Mouse (Mus musculus): Measurements from ENCODE around the gene Morn3. TPM values are rescaled to one million over a fixed set of nuclear protein-coding genes. Genes with fewer than 3 reads are reported as not detected.

Gene Morn3
- polyA plus RNA-seq (2015; fragmentation: Illumina TruSeq; extraction: RNeasy Lipid Tissue Mini Kit (QIAGEN cat#74804); ENCODE audit: low read depth, low replicate concordance): 0.85 TPM

DNA sequence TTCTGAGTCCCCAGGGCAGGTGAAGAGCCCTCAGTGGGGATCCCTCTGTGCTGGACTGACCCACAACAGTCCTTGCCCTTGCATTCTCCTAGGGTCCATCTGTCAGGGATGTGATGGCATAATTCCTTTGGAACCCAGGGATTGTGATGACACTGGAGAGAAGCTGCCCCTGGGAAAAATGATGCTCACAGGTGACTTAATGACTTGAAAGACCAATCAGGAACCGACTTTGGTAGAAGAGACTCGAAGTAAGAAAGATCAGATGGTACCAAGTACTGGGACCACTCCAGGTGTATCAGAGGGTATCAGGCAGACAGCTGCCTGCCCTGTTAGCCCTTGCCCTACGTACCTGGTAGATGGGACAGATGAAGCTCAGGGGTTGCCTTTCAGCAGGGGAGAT, at the start of gene Morn3:
TSS of gene Morn3 (minus strand) at position 101 of the 400 bp plus-strand sequence.

GRCm38 (mm10) chr5:123068115-123068514, 21.3 kb upstream of the Morn3 start, which contains the start of gene Tmem120b:
Gene Tmem120b, plus strand, starts transcription at chr5:123068415.

GRCm38 (mm10) chr5:123014753-123015701, 31.8 kb downstream of the Morn3 start, which contains the start of gene Orai1:
Gene Orai1, plus strand, starts transcription at chr5:123015074.

GRCm38 (mm10) chr5:122989551-122990330, 57.1 kb downstream of the Morn3 start, which contains the start of gene Kdm2b:
Gene Kdm2b, minus strand, starts transcription at chr5:122989823.

Other genes starting within 250 kb of the Morn3 start
- 192 TPM for gene Anapc5, start 225.7 kb downstream of the Morn3 start, polyA plus RNA-seq (2015; fragmentation: Illumina TruSeq; extraction: RNeasy Lipid Tissue Mini Kit (QIAGEN cat#74804); ENCODE audit: low read depth, low replicate concordance)
- gene Rnf34, start 197.0 kb downstream of the Morn3 start, polyA plus RNA-seq (2015; fragmentation: Illumina TruSeq; extraction: RNeasy Lipid Tissue Mini Kit (QIAGEN cat#74804); ENCODE audit: low read depth, low replicate concordance): 44.6 TPM
- 20.7 TPM for gene Kdm2b, start 57.2 kb downstream of the Morn3 start, polyA plus RNA-seq (2015; fragmentation: Illumina TruSeq; extraction: RNeasy Lipid Tissue Mini Kit (QIAGEN cat#74804); ENCODE audit: low read depth, low replicate concordance)
- 6.1 TPM for gene Orai1, start 31.9 kb downstream of the Morn3 start, polyA plus RNA-seq (2015; fragmentation: Illumina TruSeq; extraction: RNeasy Lipid Tissue Mini Kit (QIAGEN cat#74804); ENCODE audit: low read depth, low replicate concordance)
- gene Tmem120b, start 21.4 kb upstream of the Morn3 start, polyA plus RNA-seq (2015; fragmentation: Illumina TruSeq; extraction: RNeasy Lipid Tissue Mini Kit (QIAGEN cat#74804); ENCODE audit: low read depth, low replicate concordance): 10.6 TPM
- 35.9 TPM for gene Rhof, start 85.7 kb upstream of the Morn3 start, polyA plus RNA-seq (2015; fragmentation: Illumina TruSeq; extraction: RNeasy Lipid Tissue Mini Kit (QIAGEN cat#74804); ENCODE audit: low read depth, low replicate concordance)
- 10.6 TPM for gene Setd1b, start 95.2 kb upstream of the Morn3 start, polyA plus RNA-seq (2015; fragmentation: Illumina TruSeq; extraction: RNeasy Lipid Tissue Mini Kit (QIAGEN cat#74804); ENCODE audit: low read depth, low replicate concordance)
- 34.3 TPM for gene Psmd9, start 122.4 kb upstream of the Morn3 start, polyA plus RNA-seq (2015; fragmentation: Illumina TruSeq; extraction: RNeasy Lipid Tissue Mini Kit (QIAGEN cat#74804); ENCODE audit: low read depth, low replicate concordance)
- gene Hpd, start 135.7 kb upstream of the Morn3 start, polyA plus RNA-seq (2015; fragmentation: Illumina TruSeq; extraction: RNeasy Lipid Tissue Mini Kit (QIAGEN cat#74804); ENCODE audit: low read depth, low replicate concordance): not detected
- gene Wdr66, start 205.1 kb upstream of the Morn3 start, polyA plus RNA-seq (2015; fragmentation: Illumina TruSeq; extraction: RNeasy Lipid Tissue Mini Kit (QIAGEN cat#74804); ENCODE audit: low read depth, low replicate concordance): 4.1 TPM